8 mouse cellular contexts compared by ENCODE assay signal in genomic region chr8:10760231-10760630, GRCm38 (mm10).
DNase-seq lines count a peak whose midpoint lies in the region; ATAC-seq and TF ChIP-seq lines count a peak whose summit lies in the region.

No protein-coding gene starts in this region.

- H3K9ac ChIP-seq in heart, embryonic 15.5 days: no peak overlapping the region
- H3K9ac ChIP-seq in embryonic facial prominence, embryonic 15.5 days: no peak overlapping the region
- no peak overlapping the region for H3K9ac ChIP-seq in hindbrain, postnatal 0 days (replicated peaks; ENCODE audit: low read length)
- no peak overlapping the region for H3K9ac ChIP-seq in neural tube, embryonic 12.5 days

- H3K36me3 ChIP-seq in heart, embryonic 15.5 days: no peaks in the 10 kb centered on the region
- H3K36me3 ChIP-seq in embryonic facial prominence, embryonic 15.5 days: no peaks in the 10 kb centered on the region
- H3K36me3 ChIP-seq in hindbrain, postnatal 0 days (ENCODE audit: insufficient read depth, low read length): no peaks in the 10 kb centered on the region
- no peaks in the 10 kb centered on the region for H3K36me3 ChIP-seq in neural tube, embryonic 12.5 days

- no peak for TF ChIP-seq CTCF in hindbrain, postnatal 0 days (IDR thresholded peaks at IDR 0.05; ENCODE audit: low read depth)

- no peaks in the 10 kb centered on the region for H3K27me3 ChIP-seq in heart, embryonic 15.5 days
- peaks cover 3% of the 10 kb centered on the region; the same call in 1 of the 2 replicates for H3K27me3 ChIP-seq in embryonic facial prominence, embryonic 15.5 days
- H3K27me3 ChIP-seq in hindbrain, postnatal 0 days (ENCODE audit: insufficient read depth, low read length): no peaks in the 10 kb centered on the region
- no peaks in the 10 kb centered on the region for H3K27me3 ChIP-seq in neural tube, embryonic 12.5 days (replicated peaks)

- H3K4me3 ChIP-seq in heart, embryonic 15.5 days: no peak overlapping the region
- no peak overlapping the region for H3K4me3 ChIP-seq in embryonic facial prominence, embryonic 15.5 days (replicated peaks)
- H3K4me3 ChIP-seq in hindbrain, postnatal 0 days (ENCODE audit: low read length): no peak overlapping the region
- no peak overlapping the region for H3K4me3 ChIP-seq in neural tube, embryonic 12.5 days

- DNase-seq in heart, adult 8-10 months (ENCODE audit: low spot score): no peak
- DNase-seq in hindbrain, postnatal 0 days (ENCODE audit: low spot score): peak; percentile 7
- no peak for DNase-seq in adrenal gland, postnatal 36 days
- DNase-seq in kidney, adult 8-10 months: no peak

- H3K27ac ChIP-seq in heart, embryonic 15.5 days: peak overlapping the region; percentile 59
- peak overlapping the region; percentile 70; the same call in 1 of the 2 replicates for H3K27ac ChIP-seq in embryonic facial prominence, embryonic 15.5 days (replicated peaks)
- H3K27ac ChIP-seq in hindbrain, postnatal 0 days: peak overlapping the region; percentile 71
- peak overlapping the region; percentile 84 for H3K27ac ChIP-seq in neural tube, embryonic 12.5 days

- H3K4me2 ChIP-seq in heart, embryonic 15.5 days: no peak overlapping the region
- H3K4me2 ChIP-seq in embryonic facial prominence, embryonic 15.5 days (replicated peaks): peak overlapping the region; percentile 24; the same call in 1 of the 2 replicates
- H3K4me2 ChIP-seq in hindbrain, postnatal 0 days (ENCODE audit: low read depth, low read length): no peak overlapping the region
- peak overlapping the region; percentile 37 for H3K4me2 ChIP-seq in neural tube, embryonic 12.5 days (replicated peaks)

- no peak for ATAC-seq in heart, embryonic 15.5 days (replicated peaks; ENCODE audit: insufficient number of reproducible peaks, insufficient read depth, low FRiP score, low read depth)
- ATAC-seq in embryonic facial prominence, embryonic 15.5 days (ENCODE audit: insufficient number of reproducible peaks, low FRiP score, low TSS enrichment, low read depth): no peak
- ATAC-seq in hindbrain, postnatal 0 days: no peak
- ATAC-seq in neural tube, embryonic 12.5 days (ENCODE audit: low FRiP score, low read depth): no peak
- no peak for ATAC-seq in megakaryocyte, adult 5-6 weeks (ENCODE audit: poor library complexity, severe bottlenecking)

- peaks cover 21% of the 10 kb centered on the region for H3K4me1 ChIP-seq in heart, embryonic 15.5 days (replicated peaks)
- peaks cover 22% of the 10 kb centered on the region for H3K4me1 ChIP-seq in embryonic facial prominence, embryonic 15.5 days
- H3K4me1 ChIP-seq in hindbrain, postnatal 0 days (ENCODE audit: insufficient read depth, low read length): peaks cover 9% of the 10 kb centered on the region
- H3K4me1 ChIP-seq in neural tube, embryonic 12.5 days: peaks cover 29% of the 10 kb centered on the region

- H3K9me3 ChIP-seq in heart, embryonic 15.5 days (replicated peaks): no peaks in the 10 kb centered on the region
- H3K9me3 ChIP-seq in embryonic facial prominence, embryonic 15.5 days (replicated peaks): no peaks in the 10 kb centered on the region
- no peaks in the 10 kb centered on the region for H3K9me3 ChIP-seq in hindbrain, postnatal 0 days (ENCODE audit: low read length)
- no peaks in the 10 kb centered on the region for H3K9me3 ChIP-seq in neural tube, embryonic 12.5 days

- WGBS in heart, embryonic 15.5 days: 66% methylated on average over 6 of the region's 6 CpGs
- WGBS in embryonic facial prominence, embryonic 15.5 days: 34% methylated on average over 6 of the region's 6 CpGs
- WGBS in hindbrain, postnatal 0 days: 26% methylated on average over 6 of the region's 6 CpGs
- WGBS in neural tube, embryonic 12.5 days: 57% methylated on average over 6 of the region's 6 CpGs

Comparison
In these comparisons a context has a peak if more than half of its experiments do, and no peak if none do; other contexts are left out.
1. H3K4me2 ChIP-seq: peak in embryonic facial prominence, embryonic 15.5 days (single experiment) and neural tube, embryonic 12.5 days (single experiment); none in heart, embryonic 15.5 days (single experiment) and hindbrain, postnatal 0 days (single experiment).
2. Peak in every context shown above with its lines, with median percentiles within 50 percentile points of each other: H3K27ac ChIP-seq.